Mouse (Mus musculus) megakaryocyte, embryonic 14.5 days (primary cell): ENCODE results near the gene Lefty2. TPM values are rescaled to one million over a fixed set of nuclear protein-coding genes. Genes with fewer than 3 reads are reported as not detected.

Experiments used
- H3K27me3 ChIP-seq: replicated peaks from 2 replicates; pipeline ENCODE3; 2012; ENCODE audit warnings: inconsistent platforms
- H3K36me3 ChIP-seq: replicated peaks from 2 replicates; pipeline ENCODE3; 2012; ENCODE audit warnings: low read length, inconsistent platforms, mixed read lengths
- H3K4me1 ChIP-seq: 2 replicates; pipeline ENCODE4 v1.6.1; 2012; ENCODE audit warnings: inconsistent platforms
- H3K4me3 ChIP-seq: replicated peaks from 2 replicates; pipeline ENCODE3; 2012; ENCODE audit warnings: moderate library complexity, mild to moderate bottlenecking, inconsistent platforms
- H3K9me3 ChIP-seq: 2 replicates; pipeline ENCODE4 v1.6.1; 2012; ENCODE audit warnings: inconsistent platforms
- FLI1 ChIP-seq: IDR thresholded peaks from 2 replicates; pipeline ENCODE4 v1.6.1; 2012; ENCODE audit warnings: low read length, inconsistent platforms, mixed read lengths
- GATA1 ChIP-seq: IDR thresholded peaks from 3 replicates; pipeline ENCODE4 v1.6.1; 2012; ENCODE audit warnings: mixed read lengths, low read length, inconsistent platforms, borderline replicate concordance
- polyA plus RNA-seq: library from polyadenylated mRNA; stranded (reverse); fragments of >175 nt; gene quantifications from 2 replicates; pipeline ENCODE4 v1.2.3, GENCODE M21; 2012; ENCODE audit warnings: low replicate concordance; ENCODE audit not compliant: insufficient read depth

Lefty2 gene
- polyA plus RNA-seq, 1 experiment = not detected

GRCm38 (mm10) chr1:180901107-180901506 is 8.2 kb downstream of the Lefty2 start:
- Histone ChIP-seq H3K4me1 (peaks cover 33% of the 10 kb centered on the region), H3K27me3 (peaks cover 12% of the 10 kb centered on the region), H3K9me3 (no peaks in the 10 kb centered on the region), H3K36me3 (peaks cover 9% of the 10 kb centered on the region), H3K4me3 (no peak overlapping the region)
- TF ChIP-seq FLI1 = no peak
- no peak for TF ChIP-seq GATA1

- H3K4me3 ChIP-seq = peak overlapping the region; percentile 46
- H3K9me3 ChIP-seq = no peaks in the 10 kb centered on the region
- TF ChIP-seq GATA1 = no peak
- no peak for TF ChIP-seq FLI1
- H3K4me1 ChIP-seq = peaks cover 48% of the 10 kb centered on the region
- H3K27me3 ChIP-seq = peaks cover under 1% of the 10 kb centered on the region
- peaks cover 27% of the 10 kb centered on the region for H3K36me3 ChIP-seq
These were observed 10.0 kb downstream of the Lefty2 start for GRCm38 (mm10) chr1:180902915-180903314.

GRCm38 (mm10) chr1:180903666-180904038 is 10.7 kb downstream of the Lefty2 start:
- TF ChIP-seq FLI1 (no peak), GATA1 (no peak)
- H3K27me3 ChIP-seq = no peaks in the 10 kb centered on the region
- peaks cover 34% of the 10 kb centered on the region for H3K36me3 ChIP-seq
- H3K9me3 ChIP-seq = no peaks in the 10 kb centered on the region
- peaks cover 56% of the 10 kb centered on the region for H3K4me1 ChIP-seq
- peak overlapping the region; percentile 93 for H3K4me3 ChIP-seq

- H3K4me1 ChIP-seq = peaks cover 61% of the 10 kb centered on the region
- H3K36me3 ChIP-seq = peaks cover 40% of the 10 kb centered on the region
- H3K9me3 ChIP-seq = no peaks in the 10 kb centered on the region
- peak within 1 kb of the TSS; percentile 93 for H3K4me3 ChIP-seq
- TF ChIP-seq FLI1 (no peak), GATA1 (no peak)
- H3K27me3 ChIP-seq = no peaks in the 10 kb centered on the region
These were observed 11.3 kb downstream of the Lefty2 start, which contains the start of gene Pycr2 for GRCm38 (mm10) chr1:180904039-180904814. Gene Pycr2, plus strand, starts transcription at chr1:180904293.

- H3K4me3 ChIP-seq = peak overlapping the region; percentile 93
- H3K27me3 ChIP-seq = no peaks in the 10 kb centered on the region
- H3K9me3 ChIP-seq = no peaks in the 10 kb centered on the region
- peaks cover 44% of the 10 kb centered on the region for H3K36me3 ChIP-seq
- peaks cover 62% of the 10 kb centered on the region for H3K4me1 ChIP-seq
- TF ChIP-seq GATA1 (no peak), FLI1 (no peak)
These were observed 11.8 kb downstream of the Lefty2 start for GRCm38 (mm10) chr1:180904815-180905080.

- Histone ChIP-seq H3K36me3 (peaks cover 44% of the 10 kb centered on the region), H3K27me3 (no peaks in the 10 kb centered on the region), H3K4me1 (peaks cover 62% of the 10 kb centered on the region)
These were observed 12.4 kb downstream of the Lefty2 start for GRCm38 (mm10) chr1:180905307-180905706.

GRCm38 (mm10) chr1:180905876-180906275 is 13.0 kb downstream of the Lefty2 start:
- H3K36me3 ChIP-seq = peaks cover 44% of the 10 kb centered on the region
- H3K9me3 ChIP-seq = no peaks in the 10 kb centered on the region
- no peaks in the 10 kb centered on the region for H3K27me3 ChIP-seq
- TF ChIP-seq FLI1 (no peak), GATA1 (no peak)
- H3K4me1 ChIP-seq = peaks cover 61% of the 10 kb centered on the region
- H3K4me3 ChIP-seq = peak overlapping the region; percentile 50

More at GRCm38 (mm10) chr1:180905307-180905706, 12.4 kb downstream of the Lefty2 start:
- no peak for TF ChIP-seq FLI1
- no peak for TF ChIP-seq GATA1
- H3K4me3 ChIP-seq = no peak overlapping the region
- no peaks in the 10 kb centered on the region for H3K9me3 ChIP-seq

- no peak for TF ChIP-seq FLI1
- TF ChIP-seq GATA1 = no peak
These were observed 13.7 kb downstream of the Lefty2 start for GRCm38 (mm10) chr1:180906461-180907147.

GRCm38 (mm10) chr1:180911138-180911537 is 18.2 kb downstream of the Lefty2 start:
- Histone ChIP-seq H3K9me3 (peaks cover 10% of the 10 kb centered on the region), H3K4me3 (no peak overlapping the region), H3K36me3 (peaks cover 35% of the 10 kb centered on the region), H3K4me1 (peaks cover 38% of the 10 kb centered on the region), H3K27me3 (peaks cover 7% of the 10 kb centered on the region)
- TF ChIP-seq FLI1 = no peak
- no peak for TF ChIP-seq GATA1

More at GRCm38 (mm10) chr1:180906461-180907147, 13.7 kb downstream of the Lefty2 start:
- Histone ChIP-seq H3K4me1 (peaks cover 64% of the 10 kb centered on the region), H3K36me3 (peaks cover 44% of the 10 kb centered on the region), H3K4me3 (peak overlapping the region; percentile 50), H3K27me3 (no peaks in the 10 kb centered on the region), H3K9me3 (no peaks in the 10 kb centered on the region)
